Mouse (Mus musculus): ENCODE data around the gene C1rl.
A peak's percentile ranks its signal among the peaks of the same experiment; 100 is the strongest.
"Not testable (repeated sequence)": the region's sequence is repeated elsewhere in the genome, so short reads cannot be mapped to it uniquely, and the experiment has no call there.

The C1rl gene

GRCm38 (mm10) chr6:124492842-124493561 lies at the start of gene C1rl:
Gene C1rl, plus strand, starts transcription at chr6:124493113.
- peak; percentile 80 for DNase-seq

- DNase-seq, result no peak
Measured at GRCm38 (mm10) chr6:124443338-124443737, 49.6 kb upstream of the C1rl start.

DNA sequence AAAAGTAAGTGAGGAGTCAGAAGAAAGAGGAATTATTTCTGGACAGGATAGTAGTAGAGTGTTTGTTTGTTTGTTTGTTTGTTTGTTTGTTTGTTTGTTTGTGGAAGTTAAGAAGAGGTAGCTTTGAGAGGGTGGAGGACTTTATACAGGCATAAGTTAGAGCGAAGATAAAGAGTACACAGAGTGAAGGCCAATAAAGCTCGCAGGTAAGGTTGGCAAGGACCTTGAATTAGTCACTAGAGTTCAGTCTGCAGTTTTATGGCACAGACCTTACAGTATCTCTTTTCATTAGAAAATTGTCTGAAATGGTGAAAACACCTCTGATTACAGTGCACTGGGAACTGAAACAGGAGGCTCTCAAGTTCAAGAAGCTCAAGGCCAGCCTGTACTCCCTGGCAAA lies 46.9 kb upstream of the C1rl start:
- DNase-seq, result no peak

GRCm38 (mm10) chr6:124446459-124446858 lies 46.5 kb upstream of the C1rl start:
- no peak for DNase-seq

DNA sequence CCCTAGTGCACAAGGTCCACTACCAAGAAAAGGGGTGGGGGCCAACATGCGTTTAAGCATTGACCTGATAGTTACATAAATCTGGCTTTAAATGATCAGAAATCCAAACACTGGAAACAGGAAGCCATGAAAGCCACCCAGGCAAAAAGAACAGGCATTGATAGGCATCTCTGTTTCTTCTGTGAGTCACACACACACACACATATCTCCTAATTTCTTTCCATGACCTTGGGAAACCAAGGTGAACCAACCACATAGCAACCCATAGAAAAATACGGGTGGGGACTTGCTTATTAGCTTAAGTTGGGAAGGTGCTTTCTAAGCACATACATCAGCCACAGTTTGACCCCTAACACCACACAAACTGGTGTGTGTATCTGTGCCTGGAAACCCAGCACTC lies 45.6 kb upstream of the C1rl start:
- no peak for DNase-seq

- DNase-seq, result no peak
Measured at GRCm38 (mm10) chr6:124448186-124448852, 44.6 kb upstream of the C1rl start.

DNA sequence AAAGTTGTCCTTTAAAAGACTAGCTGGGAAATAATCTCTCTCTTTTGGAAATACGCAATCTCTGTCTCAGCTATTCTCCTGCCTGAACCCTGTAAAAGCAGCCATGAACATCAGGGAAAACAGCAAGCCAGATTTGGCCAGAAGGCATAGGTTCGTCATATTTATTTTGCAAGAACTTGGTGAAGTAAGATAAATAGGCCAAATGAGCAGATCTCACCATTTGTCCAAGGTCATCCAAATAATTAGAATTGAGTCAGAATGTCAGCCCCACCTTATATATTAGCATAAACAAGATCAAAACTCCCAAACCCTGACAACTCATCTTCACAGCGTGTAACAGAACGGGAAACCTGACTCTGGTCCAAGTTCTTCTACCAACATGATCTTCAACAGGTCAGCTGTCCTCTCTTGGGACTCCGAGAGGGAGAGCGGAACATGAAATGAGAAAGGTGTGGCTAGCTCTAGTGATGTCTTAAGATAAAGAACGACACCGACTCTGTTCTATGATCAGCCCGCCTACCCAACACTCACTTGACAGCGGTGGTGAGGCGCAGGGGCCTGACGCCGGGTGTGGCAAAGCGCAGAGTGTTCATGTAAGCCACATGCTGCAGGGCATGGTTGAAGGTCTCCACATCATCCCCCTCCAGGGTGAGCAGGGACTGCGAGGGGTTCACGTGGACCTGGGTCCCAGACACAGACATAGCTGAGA lies 43.8 kb upstream of the C1rl start:
- no peak for DNase-seq

GRCm38 (mm10) chr6:124449668-124450383 lies 43.1 kb upstream of the C1rl start:
- no peak for DNase-seq

DNA sequence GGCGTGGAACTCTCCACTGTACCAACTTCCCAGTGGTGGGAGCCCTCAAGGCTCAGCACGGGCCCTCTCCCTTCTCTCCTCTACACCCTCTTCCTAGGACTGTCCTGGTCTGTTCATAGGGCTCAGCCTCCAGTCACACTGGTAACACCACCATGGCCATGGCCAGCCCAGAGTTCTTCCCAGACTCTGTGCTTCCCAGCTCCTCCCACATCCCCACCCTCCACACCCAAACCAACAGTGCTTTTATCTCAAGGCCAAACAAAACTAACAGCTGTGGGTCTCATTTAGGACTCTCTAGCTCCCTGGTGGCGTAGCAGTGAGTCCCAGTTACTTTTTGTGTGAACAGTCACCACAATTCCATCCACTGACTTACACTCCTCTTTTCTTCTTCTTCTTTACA lies 40.9 kb upstream of the C1rl start:
- DNase-seq, result no peak

DNA sequence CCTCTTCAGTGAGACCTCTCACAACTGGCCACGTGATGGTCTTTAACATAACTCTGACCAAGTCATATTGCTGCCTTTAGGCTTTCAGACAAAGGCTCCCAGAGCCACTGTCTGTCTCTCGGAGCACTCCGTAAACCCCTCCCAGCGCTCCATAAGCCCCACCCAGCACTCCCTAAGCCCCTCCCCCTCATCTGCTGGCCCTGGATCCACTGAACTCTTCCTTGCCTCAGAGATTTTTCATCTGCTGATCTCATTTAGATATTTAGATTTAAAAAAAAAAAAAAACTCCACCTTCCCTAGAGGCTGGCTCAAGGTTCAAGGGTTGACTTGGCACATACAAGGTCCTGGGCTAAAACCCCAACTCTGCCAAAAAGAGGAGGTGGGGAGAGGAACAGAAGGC lies 39.2 kb upstream of the C1rl start:
- no peak for DNase-seq

- no peak for DNase-seq
Measured at GRCm38 (mm10) chr6:124456243-124456642, 36.7 kb upstream of the C1rl start.

GRCm38 (mm10) chr6:124457827-124458226 lies 35.1 kb upstream of the C1rl start:
- no peak for DNase-seq

DNA sequence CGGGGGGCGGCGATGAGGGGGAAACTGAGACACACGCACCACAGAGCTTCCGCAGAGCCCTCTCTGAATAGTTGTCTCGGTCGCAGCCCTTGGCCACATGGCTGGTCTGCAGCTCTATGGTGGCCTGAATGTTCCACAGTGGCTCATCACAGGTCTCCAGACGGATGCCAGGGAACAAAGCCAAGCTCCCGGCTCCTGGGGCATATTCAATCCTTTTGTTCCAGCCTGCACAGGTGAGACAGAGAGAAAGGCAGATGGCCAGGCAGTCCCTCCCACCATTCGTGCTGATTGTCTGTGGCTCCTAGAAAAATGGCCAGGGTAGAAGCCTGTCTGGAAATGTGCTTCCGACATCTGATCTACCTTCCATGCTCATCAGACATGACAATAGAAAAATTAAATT lies 34.4 kb upstream of the C1rl start:
- DNase-seq, result no peak

DNA sequence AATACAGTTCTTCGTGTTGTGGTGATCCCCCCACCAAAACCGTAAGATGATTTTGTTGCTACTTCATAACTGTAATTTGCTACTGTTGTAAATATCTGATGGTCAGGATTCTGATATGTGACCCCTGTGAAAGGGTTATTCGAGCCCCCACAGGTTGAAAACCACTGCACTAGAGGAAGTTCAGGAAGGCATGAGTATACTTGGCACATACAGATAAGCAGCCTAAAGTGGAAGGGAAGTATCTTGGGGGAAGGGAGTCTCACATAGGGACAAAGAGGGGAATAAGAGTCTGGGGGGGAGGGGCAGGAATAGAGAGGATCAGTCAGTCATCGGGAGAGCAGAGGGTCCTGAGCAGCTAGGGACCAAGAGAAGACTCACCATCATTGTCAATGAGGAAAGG lies 33.5 kb upstream of the C1rl start:
- no peak for DNase-seq

GRCm38 (mm10) chr6:124463881-124464291 lies 29.0 kb upstream of the C1rl start:
- DNase-seq, result no peak

GRCm38 (mm10) chr6:124464305-124465271 lies 28.3 kb upstream of the C1rl start, which contains the start of gene Clstn3:
Gene Clstn3, minus strand, starts transcription at chr6:124464794.
- DNase-seq, result peak; percentile 72

- DNase-seq, result no peak
Measured at GRCm38 (mm10) chr6:124465299-124465698, 27.6 kb upstream of the C1rl start.

- no peak for DNase-seq
Measured at GRCm38 (mm10) chr6:124465729-124466128, 27.2 kb upstream of the C1rl start.

DNA sequence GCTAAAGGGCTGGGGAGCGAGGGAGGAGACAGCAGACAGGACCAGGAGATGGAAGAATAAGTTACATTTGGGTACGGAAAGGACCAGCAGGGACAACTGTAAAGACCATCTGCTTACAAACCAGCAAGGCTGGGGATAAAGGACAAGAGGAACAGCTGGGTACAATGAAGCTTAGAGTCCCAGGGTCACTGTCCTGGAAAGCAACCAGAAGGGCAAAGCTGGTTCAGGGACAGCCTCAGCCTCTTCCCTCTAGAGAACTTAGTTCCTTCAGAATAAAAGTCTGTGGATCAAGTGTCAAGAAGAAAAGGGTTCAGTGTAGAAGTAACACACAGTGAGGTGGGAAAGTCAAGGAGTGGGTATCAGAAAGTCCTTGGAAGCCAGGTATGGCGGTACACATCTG lies 21.8 kb upstream of the C1rl start:
- DNase-seq, result no peak

DNA sequence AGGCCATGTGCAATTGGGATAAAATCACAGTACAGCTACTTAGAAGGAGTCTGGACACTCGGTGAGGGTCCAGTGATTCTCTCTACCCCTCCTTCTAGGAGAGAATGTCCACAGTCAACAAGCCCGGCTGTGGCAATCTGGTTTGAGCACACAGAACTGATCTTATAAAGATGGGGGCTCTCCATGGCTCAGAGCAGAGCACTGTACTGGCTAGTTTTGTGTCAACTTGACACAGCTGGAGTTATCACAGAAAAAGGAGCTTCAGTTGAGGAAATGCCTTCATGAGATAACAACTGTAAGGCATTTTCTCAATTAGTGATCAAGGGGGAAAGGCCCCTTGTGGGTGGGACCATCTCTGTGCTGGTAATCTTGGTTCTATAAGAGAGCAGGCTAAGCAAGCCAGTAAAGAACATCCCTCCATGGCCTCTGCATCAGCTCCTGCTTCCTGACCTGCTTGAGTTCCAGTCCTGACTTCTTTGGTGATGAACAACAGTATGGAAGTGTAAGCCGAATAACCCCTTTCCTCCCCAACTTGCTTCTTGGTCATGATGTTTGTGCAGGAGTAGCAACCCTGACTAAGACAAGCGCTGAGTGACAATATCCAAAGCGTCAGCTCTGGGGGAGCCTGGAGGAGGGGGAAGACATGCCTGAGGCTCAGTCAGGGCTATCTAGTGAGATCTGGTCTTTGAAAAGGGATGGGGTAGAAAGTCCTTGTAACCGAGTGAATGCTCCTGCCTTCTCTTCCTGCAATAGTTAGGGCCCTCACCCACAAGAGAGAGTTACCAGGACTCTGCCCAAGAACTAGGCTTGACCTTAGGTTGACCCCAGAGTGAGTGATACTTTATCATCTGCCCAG lies 20.9 kb upstream of the C1rl start:
- DNase-seq, result not testable (repeated sequence)

- peak; percentile 72 for DNase-seq
Measured at GRCm38 (mm10) chr6:124472801-124473200, 20.1 kb upstream of the C1rl start.

Measured in lung, postnatal 14 days (tissue).